Comparison of ENCODE assay signal across 19 mouse cellular contexts in genomic region chr7:75290554-75290953, GRCm38 (mm10). TPM values are rescaled to one million over a fixed set of nuclear protein-coding genes. Genes with fewer than 3 reads are reported as not detected.
DNase-seq lines count a peak whose midpoint lies in the region; TF ChIP-seq lines count a peak whose summit lies in the region.
"Had no signal": no experiment of that assay in that cellular context is flagged by ENCODE, and none has a peak within 500 bp of the region (broad histone marks: within the 10 kb centered on the region; RNA-seq: fewer than 3 reads in every experiment).

No protein-coding gene starts in this region.

- H3K4me1 ChIP-seq in ES-E14 (ENCODE audit: control insufficient read depth in 2 of 2, insufficient read depth in 2 of 2, low read length in 2 of 2, poor library complexity in 1 of 2): no peaks in the 10 kb centered on the region
- H3K4me1 ChIP-seq: heart, embryonic 12.5 days; intestine, embryonic 15.5 days had no signal

- no peak overlapping the region for H3K27ac ChIP-seq in ES-E14 (ENCODE audit: insufficient read depth, low read depth, low read length, poor library complexity, severe bottlenecking)
- H3K27ac ChIP-seq: embryonic facial prominence, embryonic 10.5 days; forebrain, embryonic 13.5 days; gastrocnemius, adult 2 months; heart, adult 2 months; hindbrain, embryonic 10.5 days; hindbrain, embryonic 14.5 days; intestine, embryonic 15.5 days had no signal

- DNase-seq in cerebellum, adult 18-20 months: peak; percentile 56 to 61
- no peak for DNase-seq in cerebellum, postnatal 4 days (ENCODE audit: low spot score in 2 of 2)
- peak; percentile 18 for DNase-seq in heart, adult 11 months
- no peak for DNase-seq in heart, adult 9 months (ENCODE audit: low spot score in 2 of 2)
- DNase-seq in ES-E14 (ENCODE audit: low read depth, low spot score): no peak
- peak; percentile 52 to 80 for DNase-seq in cerebellum, postnatal 14 days
- DNase-seq in urinary bladder, postnatal 10 days (ENCODE audit: low spot score): no peak
- DNase-seq in urinary bladder, postnatal 4 days (ENCODE audit: low spot score in 2 of 2): no peak
- DNase-seq: adrenal gland, adult 2 months; adrenal gland, postnatal 25 days; gastrocnemius, adult 2 months; heart, adult 2 months; kidney, adult 18-20 months had no signal

- in situ Hi-C loops in ES-E14 (cut with MboI; ENCODE audit: low sequenced_read_pairs in 2 of 2, unreplicated experiment in 2 of 2): no loop called here

- no peaks in the 10 kb centered on the region for H3K9me3 ChIP-seq in ES-E14 (ENCODE audit: control insufficient read depth, insufficient read depth, low read depth, low read length)
- H3K9me3 ChIP-seq: embryonic facial prominence, embryonic 10.5 days; intestine, embryonic 15.5 days had no signal

- no peak overlapping the region for H3K4me3 ChIP-seq in ES-E14 (ENCODE audit: insufficient read depth in 1 of 2, low read depth in 1 of 2, low read length in 2 of 2, poor library complexity in 1 of 2, severe bottlenecking in 1 of 2)
- H3K4me3 ChIP-seq: embryonic facial prominence, embryonic 10.5 days; forebrain, embryonic 13.5 days; gastrocnemius, adult 2 months; heart, adult 2 months; heart, embryonic 12.5 days; hindbrain, embryonic 10.5 days; intestine, embryonic 15.5 days had no signal

- no peak overlapping the region for H3K9ac ChIP-seq in ES-E14 (ENCODE audit: insufficient read depth, low read depth, low read length, poor library complexity, severe bottlenecking)
- H3K9ac ChIP-seq: forebrain, embryonic 13.5 days; heart, embryonic 12.5 days; hindbrain, embryonic 14.5 days; intestine, embryonic 15.5 days had no signal

- H3K36me3 ChIP-seq in ES-E14 (ENCODE audit: control insufficient read depth, insufficient read depth, low read length, poor library complexity, severe bottlenecking): no peaks in the 10 kb centered on the region
- H3K36me3 ChIP-seq: embryonic facial prominence, embryonic 10.5 days; heart, embryonic 12.5 days; hindbrain, embryonic 10.5 days; intestine, embryonic 15.5 days had no signal

TF ChIP-seq in ES-E14, 5 proteins besides CTCF, POLR2A, EP300 and RAD21:
- no peak for TF ChIP-seq ZNF384 (IDR thresholded peaks at IDR 0.05; ENCODE audit: low read depth, low read length)
- TF ChIP-seq MAFK (IDR thresholded peaks at IDR 0.05; ENCODE audit: insufficient read depth, low read depth, low read length): 0 out of 2 replicates have a peak, but pooled peaks have one; percentile 27

RNA-seq across cellular contexts. Expression of gene Sv2b, which starts 18.5 kb away (rescaled TPM):
- total RNA-seq in ES-E14 (2012; rRNA removed): 0.27 TPM in 1 of 2 replicates, not detected in the other

Comparison
In these comparisons a context has a peak if more than half of its experiments do, and no peak if none do; other contexts are left out.
1. DNase-seq: peak in cerebellum, adult 18-20 months (2 of 2), heart, adult 11 months (single experiment) and cerebellum, postnatal 14 days (2 of 2); none in cerebellum, postnatal 4 days (0 of 2), heart, adult 9 months (0 of 2), ES-E14 (single experiment), urinary bladder, postnatal 10 days (single experiment) and urinary bladder, postnatal 4 days (0 of 2).